Mouse (Mus musculus) mouse trophoblast stem cell (cell line): ENCODE results near the gene Wnt6.

ENCODE experiments used
- in situ Hi-C, 2 experiments: fragments of 300-500 bp; cut with MseI, MboI; formaldehyde crosslinking; loops; 2 replicates in 1 of 2; 3 replicates in 1 of 2; pipeline ENCODE4 v1.15.1; 2025

Wnt6 gene

GRCm38 (mm10) chr1:74771845-74771930 is at the start of gene Wnt6:
Wnt6 (plus strand) TSS chr1:74771892.
- in situ Hi-C loops: no loop called here

GRCm38 (mm10) chr1:74723748-74724147 is 47.9 kb upstream of the Wnt6 start:
- in situ Hi-C loops: loop anchor here in 1 of 2 experiments (5.0 kb wide), 1 partner anchor 39 kb away; no protein-coding TSS in a partner anchor

DNA sequence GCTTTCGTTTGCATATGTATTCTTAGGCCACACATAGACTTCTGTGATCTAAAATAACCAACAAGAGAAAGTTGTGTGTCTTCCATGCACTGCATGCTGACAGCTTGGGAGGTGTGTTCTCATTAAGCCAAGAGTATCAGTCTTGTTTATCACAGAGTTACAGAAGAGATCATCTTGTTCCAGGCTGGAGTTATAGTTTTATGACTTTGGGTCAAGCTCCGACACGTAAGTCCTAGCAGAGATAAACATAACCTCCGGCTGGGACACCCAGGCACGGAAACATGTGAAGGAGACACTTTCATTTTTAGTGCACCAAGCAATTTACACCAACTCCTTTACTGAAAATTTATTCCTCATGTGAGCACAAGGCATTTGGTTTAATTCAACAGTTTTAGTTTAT is 45.6 kb upstream of the Wnt6 start:
- in situ Hi-C loops: no loop called here

- in situ Hi-C loops: no loop called here
Measured at GRCm38 (mm10) chr1:74726674-74727073, 45.0 kb upstream of the Wnt6 start.

- in situ Hi-C loops: no loop called here
Measured at GRCm38 (mm10) chr1:74728446-74728845, 43.2 kb upstream of the Wnt6 start.

DNA sequence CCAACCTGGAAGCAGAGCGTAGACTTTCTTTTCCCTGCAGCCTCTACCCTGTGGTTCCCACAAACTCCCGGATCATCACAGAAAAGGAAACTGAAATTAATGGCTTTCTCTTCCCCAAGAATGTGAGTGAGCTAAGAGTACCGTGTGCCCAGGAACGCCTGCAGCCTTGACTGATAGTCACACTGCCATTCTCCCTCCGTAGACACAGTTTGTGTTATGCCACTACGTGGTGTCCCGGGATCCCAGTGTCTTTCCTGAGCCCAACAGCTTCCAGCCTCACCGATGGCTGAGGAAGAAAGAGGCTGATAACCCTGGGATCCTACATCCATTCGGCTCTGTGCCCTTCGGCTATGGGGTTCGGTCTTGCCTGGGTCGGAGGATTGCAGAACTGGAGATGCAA is 34.7 kb upstream of the Wnt6 start:
- in situ Hi-C loops: no loop called here

DNA sequence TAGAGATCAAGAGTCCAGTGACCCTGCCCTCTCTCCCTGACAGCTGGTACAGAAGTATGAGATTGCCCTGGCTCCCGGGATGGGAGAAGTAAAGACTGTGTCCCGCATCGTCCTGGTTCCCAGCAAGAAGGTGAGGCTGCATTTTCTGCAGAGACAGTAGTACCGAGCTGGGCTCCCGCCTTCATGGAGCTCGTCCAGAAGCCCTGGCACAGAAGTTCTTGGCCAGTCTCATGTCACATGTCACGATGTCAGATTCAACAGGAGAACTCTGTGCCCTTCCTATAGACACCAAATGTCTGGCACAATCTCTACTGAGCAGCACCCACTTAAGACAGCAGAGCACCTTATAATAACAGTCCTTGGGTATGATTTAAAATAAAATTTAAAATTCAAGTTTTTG is 34.2 kb upstream of the Wnt6 start:
- in situ Hi-C loops: no loop called here

- in situ Hi-C loops: no loop called here
Measured at GRCm38 (mm10) chr1:74740846-74741245, 30.8 kb upstream of the Wnt6 start.

GRCm38 (mm10) chr1:74747335-74747734 is 24.4 kb upstream of the Wnt6 start:
- in situ Hi-C loops: no loop called here

- in situ Hi-C loops: no loop called here
Measured at GRCm38 (mm10) chr1:74748643-74749271, 22.9 kb upstream of the Wnt6 start, which contains the start of gene Prkag3. Prkag3 (minus strand) TSS chr1:74749221.

GRCm38 (mm10) chr1:74749301-74749700 is 22.4 kb upstream of the Wnt6 start:
- in situ Hi-C loops: no loop called here

- in situ Hi-C loops: loop anchor here in 1 of 2 experiments (10.0 kb wide), 1 partner anchor 106 kb away; no protein-coding TSS in a partner anchor
Measured at GRCm38 (mm10) chr1:74750683-74751082, 21.0 kb upstream of the Wnt6 start.

- in situ Hi-C loops: loop anchor here in 1 of 2 experiments (10.0 kb wide), 1 partner anchor 107 kb away; no protein-coding TSS in a partner anchor
Measured at GRCm38 (mm10) chr1:74752150-74752549, 19.5 kb upstream of the Wnt6 start.

- in situ Hi-C loops: loop anchor here in 1 of 2 experiments (10.0 kb wide), 1 partner anchor 108 kb away; no protein-coding TSS in a partner anchor
Measured at GRCm38 (mm10) chr1:74752833-74753232, 18.9 kb upstream of the Wnt6 start.

- in situ Hi-C loops: loop anchor here in 1 of 2 experiments (10.0 kb wide), 1 partner anchor 109 kb away; no protein-coding TSS in a partner anchor
Measured at GRCm38 (mm10) chr1:74753266-74753974, 18.3 kb upstream of the Wnt6 start.

DNA sequence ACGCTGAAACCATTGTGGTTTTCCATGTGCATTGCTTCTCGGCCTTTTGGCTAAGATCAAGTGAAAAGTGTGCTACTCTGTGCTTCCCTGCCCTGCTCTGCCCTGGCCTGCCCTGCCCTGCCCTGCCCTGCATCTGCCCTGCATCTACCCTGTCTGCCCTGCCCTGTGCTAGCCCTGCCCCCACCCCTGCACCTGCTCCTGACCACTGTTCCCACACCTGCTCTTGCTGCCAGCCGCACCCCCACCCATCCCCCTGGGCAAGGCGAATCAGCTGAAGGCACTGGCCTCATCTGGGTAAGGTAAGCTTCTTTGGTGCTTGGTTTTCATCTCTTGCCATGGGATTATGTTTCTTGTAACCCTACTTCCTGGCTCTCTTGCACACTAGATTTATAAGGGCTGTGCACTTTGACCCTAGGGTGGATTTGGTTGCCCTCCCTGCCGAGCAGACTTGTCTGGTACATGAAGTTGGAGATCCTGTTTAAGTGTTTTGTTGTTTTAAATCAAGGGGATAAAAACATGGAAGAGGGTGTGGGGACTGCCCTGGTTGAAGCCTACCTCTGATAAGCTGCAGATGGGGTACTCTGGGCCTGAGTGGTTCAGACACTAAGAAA is 17.4 kb upstream of the Wnt6 start:
- in situ Hi-C loops: loop anchor here in 1 of 2 experiments (10.0 kb wide), 1 partner anchor 109 kb away; no protein-coding TSS in a partner anchor

DNA sequence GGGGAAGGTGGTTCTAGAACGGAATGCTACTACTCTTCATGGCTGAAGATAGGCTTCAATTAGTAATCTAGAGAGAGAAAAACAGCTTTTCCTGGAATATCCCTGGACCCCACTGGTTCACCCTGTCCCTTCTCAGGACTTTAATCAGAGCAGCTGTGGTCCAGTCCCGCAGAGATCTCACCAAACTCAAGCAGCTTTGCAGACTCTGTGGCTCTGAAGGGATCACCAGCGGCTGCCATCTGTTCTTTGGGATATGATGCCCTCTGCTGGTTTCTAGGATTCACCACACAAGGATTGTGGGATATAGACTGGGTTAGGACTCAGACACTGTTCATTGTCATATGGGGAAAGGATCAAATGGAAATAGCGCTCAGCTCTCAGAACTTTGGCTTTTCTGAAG is 11.9 kb upstream of the Wnt6 start:
- in situ Hi-C loops: loop anchor here (5.0 to 10.0 kb wide), 3 partner anchors 37 to 115 kb away; no protein-coding TSS in a partner anchor

GRCm38 (mm10) chr1:74763081-74763480 is 8.6 kb upstream of the Wnt6 start:
- in situ Hi-C loops: loop anchor here in 1 of 2 experiments (5.0 to 10.0 kb wide), 2 partner anchors 41 to 52 kb away; no protein-coding TSS in a partner anchor

DNA sequence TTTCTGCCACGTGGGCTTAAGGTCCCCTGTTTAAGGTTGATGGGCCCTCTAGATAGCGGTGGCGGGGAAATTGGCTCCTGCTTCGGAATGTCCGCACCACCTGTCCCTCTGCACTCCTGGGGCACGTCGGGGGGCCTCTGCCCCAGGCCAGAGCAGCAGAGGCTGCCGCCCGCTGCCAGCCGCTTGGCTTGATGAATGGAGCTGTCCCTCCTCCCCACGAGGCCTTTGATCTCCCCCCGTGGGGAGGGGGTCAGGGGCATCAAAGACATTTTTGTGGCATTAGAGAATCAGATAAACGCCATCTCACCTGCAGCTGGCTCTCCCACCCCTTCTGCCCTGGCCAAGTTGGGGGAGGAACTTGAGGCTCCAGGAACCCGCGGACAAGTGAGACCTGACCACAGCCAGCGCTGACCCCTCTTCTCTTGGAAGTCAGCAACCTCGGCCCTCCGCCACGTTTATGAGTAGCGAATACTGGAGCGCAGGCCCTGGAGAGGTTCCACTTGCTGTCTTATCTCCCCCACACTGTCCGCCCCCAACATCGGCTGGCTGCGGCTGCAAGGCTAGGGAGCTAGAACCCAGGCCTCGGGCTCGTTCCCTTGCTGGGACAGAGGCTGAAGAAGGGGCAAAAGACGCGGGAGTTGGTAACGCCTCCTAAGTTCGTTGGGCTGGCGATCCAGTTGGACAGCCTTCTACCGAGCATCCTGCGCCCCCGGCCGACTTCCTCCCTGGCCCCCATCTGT is 795 bp upstream of the Wnt6 start:
- in situ Hi-C loops: no loop called here

- in situ Hi-C loops: no loop called here
Measured at GRCm38 (mm10) chr1:74771467-74771844, 236 bp upstream of the Wnt6 start.

DNA sequence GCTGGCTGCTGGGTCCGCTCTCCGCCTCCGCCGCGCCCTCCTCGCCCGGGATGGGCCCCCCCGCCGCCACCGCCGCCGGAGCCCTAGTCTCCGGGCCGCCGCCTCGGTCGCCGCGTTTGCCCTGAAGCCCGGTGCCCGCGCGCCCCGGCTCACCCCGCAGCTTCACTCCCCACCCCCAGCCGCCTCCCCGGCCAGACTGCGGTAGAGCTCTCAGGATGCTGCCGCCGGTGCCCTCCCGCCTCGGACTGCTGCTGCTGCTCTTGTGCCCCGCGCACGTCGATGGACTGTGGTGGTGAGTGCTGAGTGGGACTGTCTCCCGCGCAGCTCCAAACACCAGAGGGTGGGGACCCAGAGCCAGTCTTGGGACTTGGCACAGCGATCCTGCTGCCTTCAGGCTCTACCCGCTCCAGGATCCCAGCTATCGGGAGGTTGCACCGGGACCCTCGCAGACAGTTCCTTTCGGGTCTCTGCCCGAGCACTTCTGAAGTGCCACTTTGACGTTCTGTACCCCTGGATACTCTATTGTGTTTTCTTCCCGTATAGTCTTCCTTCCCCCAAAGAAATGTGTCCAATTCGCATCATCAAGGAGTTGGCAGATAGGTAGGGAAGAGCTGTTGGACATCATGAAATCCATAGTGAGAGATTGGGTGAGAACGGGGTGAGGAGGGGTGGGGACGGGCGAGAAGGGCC is 384 bp downstream of the Wnt6 start:
- in situ Hi-C loops: no loop called here

DNA sequence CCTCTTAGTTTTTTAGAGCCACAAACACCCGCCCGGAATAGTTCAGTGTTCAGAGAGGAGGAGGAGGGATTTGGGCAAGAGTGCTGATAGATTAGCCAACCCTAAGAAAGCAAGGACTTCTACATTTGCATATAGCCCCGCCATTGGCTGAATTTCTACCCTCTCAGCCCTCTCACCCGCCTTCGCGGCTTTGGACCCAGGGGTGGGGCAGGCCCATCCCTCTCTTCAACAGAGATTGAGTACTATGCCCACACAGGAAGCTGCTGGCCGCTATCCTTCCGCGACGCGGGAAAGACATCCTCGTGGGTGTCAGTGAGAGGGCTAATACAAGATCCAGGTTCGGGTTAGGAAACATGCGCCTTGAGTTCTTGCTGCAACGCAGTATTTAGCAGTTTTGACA is 1.4 kb downstream of the Wnt6 start:
- in situ Hi-C loops: no loop called here
